Mouse (Mus musculus) ES-E14 (cell line): ENCODE data around the gene Hist1h3d.

Experiments
- CHD2 ChIP-seq: IDR thresholded peaks from 2 replicates; pipeline ENCODE4 v1.6.1; 2014; ENCODE audit warnings: mild to moderate bottlenecking, low read depth, low read length, inconsistent platforms
- HCFC1 ChIP-seq: IDR thresholded peaks from 2 replicates; pipeline ENCODE4 v1.6.1; 2012; ENCODE audit warnings: low read length, inconsistent platforms, borderline replicate concordance; ENCODE audit not compliant: insufficient read depth
- MAFK ChIP-seq: IDR thresholded peaks from 2 replicates; pipeline ENCODE4 v1.6.1; 2014; ENCODE audit warnings: mild to moderate bottlenecking, low read depth, low read length, inconsistent platforms; ENCODE audit not compliant: insufficient read depth
- ZC3H11A ChIP-seq: IDR thresholded peaks from 2 replicates; pipeline ENCODE4 v1.6.1; 2012; ENCODE audit warnings: low read depth, mild to moderate bottlenecking, inconsistent platforms, low read length, borderline replicate concordance
- ZNF384 ChIP-seq: IDR thresholded peaks from 2 replicates; pipeline ENCODE4 v1.6.1; 2012; ENCODE audit warnings: low read depth, low read length, inconsistent platforms

- TF ChIP-seq HCFC1 (no peak), ZC3H11A (no peak), MAFK (no peak), ZNF384 (no peak), CHD2 (no peak)
These were observed 33.6 kb downstream of the Hist1h3d start for GRCm38 (mm10) chr13:23609209-23609608.
